Mouse (Mus musculus): ENCODE measurements around the gene Hsd17b7.

GRCm38 (mm10) chr1:169919211-169919610, 49.8 kb downstream of the Hsd17b7 start:
- TF ChIP-seq EP300 (IDR thresholded peaks at IDR 0.05) (no peak), CTCF (IDR thresholded peaks at IDR 0.05) (peak; percentile 90)

Measured in lung, postnatal 0 days (tissue).